Mouse (Mus musculus) heart, adult 2 months (tissue): ENCODE results near the gene Vwa2. TPM values are rescaled to one million over a fixed set of nuclear protein-coding genes. Genes with fewer than 3 reads are reported as not detected.

ENCODE experiments used
- DNase-seq, 2 experiments: peaks; one replicate each; pipeline ENCODE4 v3.0.0; 2021
- H3K27ac ChIP-seq: fragments of 200-600 bp; 2 replicates; pipeline ENCODE4 v1.8.1; 2022
- H3K27me3 ChIP-seq: fragments of 200-500 bp; 2 replicates; pipeline ENCODE4 v1.6.1; 2012; ENCODE audit warnings: mild to moderate bottlenecking, low read length, inconsistent platforms, mixed read lengths; ENCODE audit not compliant: control insufficient read depth, insufficient read depth
- H3K36me3 ChIP-seq: fragments of 200-500 bp; 2 replicates; pipeline ENCODE4 v1.6.1; 2012; ENCODE audit warnings: low read length, inconsistent platforms; ENCODE audit not compliant: control insufficient read depth, insufficient read depth
- H3K4me1 ChIP-seq: fragments of 200-500 bp; 2 replicates; pipeline ENCODE4 v1.6.1; 2011; ENCODE audit warnings: low read length; ENCODE audit not compliant: control insufficient read depth, insufficient read depth
- H3K4me3 ChIP-seq: fragments of 200-600 bp; 2 replicates; pipeline ENCODE4 v1.8.1; 2022
- H3K79me2 ChIP-seq: fragments of 200-500 bp; replicated peaks from 2 replicates; pipeline ENCODE4 v1.6.1; 2012; ENCODE audit warnings: mild to moderate bottlenecking, inconsistent platforms, low read length, moderate library complexity, mixed read lengths; ENCODE audit not compliant: control insufficient read depth, insufficient read depth
- H3K9ac ChIP-seq: fragments of 200-500 bp; 2 replicates; pipeline ENCODE4 v1.6.1; 2012; ENCODE audit warnings: low read depth, mild to moderate bottlenecking, control low read depth, inconsistent platforms, low read length, mixed read lengths
- CTCF ChIP-seq: fragments of 200-600 bp; IDR thresholded peaks from 2 replicates; pipeline ENCODE4 v1.8.1; 2022; ENCODE audit warnings: antibody characterized with exemption, mild to moderate bottlenecking, moderate library complexity
- EP300 ChIP-seq: fragments of 200-500 bp; IDR thresholded peaks from 2 replicates; pipeline ENCODE4 v1.6.1; 2011; ENCODE audit warnings: low read depth, low read length, control low read depth; ENCODE audit not compliant: insufficient read depth
- POLR2A ChIP-seq: fragments of 200-500 bp; IDR thresholded peaks from 2 replicates; pipeline ENCODE4 v1.6.1; 2011; ENCODE audit warnings: mild to moderate bottlenecking, low read depth, low read length, control low read depth; ENCODE audit not compliant: insufficient read depth
- WGBS: fragments of 180-500 bp; shearing (Covaris S2); methylation state at CpG from one replicate; pipeline ENCODE4 v1.1.7; 2018; 5-methylcytosine and 5-hydroxymethylcytosine counted together
- intact Hi-C: fragments of 180-260 bp; cut with DNase I; formaldehyde crosslinking; loops from one replicate; pipeline ENCODE4 v1.15.1; 2025
- polyA plus RNA-seq: library from polyadenylated mRNA; depleted of rRNA; stranded (reverse); fragments of >200 nt; gene quantifications from 2 replicates; pipeline ENCODE4 v1.2.3, GENCODE M21; 2012
- total RNA-seq, 2 experiments: library from RNA; stranded (reverse); gene quantifications; 2 replicates each; pipeline ENCODE4 v1.2.3; 2021

Vwa2 gene
- total and polyA plus RNA-seq, 3 experiments: not detected

DNA sequence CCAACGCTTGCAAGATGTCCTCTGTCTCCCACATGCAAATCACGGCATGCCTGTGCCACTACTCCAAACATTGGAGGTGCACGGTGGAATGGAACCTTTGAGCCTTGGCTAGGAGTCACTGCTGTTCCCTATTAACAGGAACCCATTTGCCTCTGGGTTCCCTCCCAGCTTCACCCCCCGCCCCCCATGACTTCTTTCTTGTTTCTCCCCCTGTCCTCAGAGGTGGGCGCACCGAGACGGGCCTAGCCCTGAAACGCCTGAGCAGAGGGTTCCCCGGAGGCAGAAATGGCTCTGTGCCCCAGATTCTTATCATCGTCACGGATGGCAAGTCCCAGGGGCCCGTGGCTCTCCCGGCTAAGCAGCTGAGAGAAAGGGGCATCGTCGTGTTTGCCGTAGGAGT is 23.6 kb downstream of the Vwa2 start:
- H3K79me2 ChIP-seq: no peaks in the 10 kb centered on the region
- WGBS: 84% methylated on average over 16 of the region's 16 CpGs

DNA sequence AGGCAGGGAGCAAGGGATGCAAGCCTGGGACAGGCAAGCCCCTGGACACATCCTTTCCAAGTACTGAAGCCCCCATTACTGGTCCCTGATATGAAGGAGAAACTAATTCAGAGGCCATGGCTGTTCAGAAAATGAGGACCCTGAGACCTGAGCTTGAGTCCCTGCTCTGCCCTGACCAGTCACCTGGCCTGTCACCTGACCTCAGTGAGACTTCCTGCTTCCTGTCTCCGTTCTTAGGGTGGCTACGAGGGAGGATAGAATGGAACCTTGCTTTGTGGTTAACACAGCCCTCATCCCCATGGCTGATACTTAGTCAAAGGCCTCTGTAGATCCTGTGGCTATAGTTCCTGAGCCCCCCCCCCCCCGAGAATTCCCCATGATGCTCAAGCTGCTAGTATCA is 30.0 kb downstream of the Vwa2 start:
- no peak overlapping the region for H3K9ac ChIP-seq
- TF ChIP-seq POLR2A (no peak), EP300 (no peak), CTCF (no peak)
- DNase-seq: no peak
- intact Hi-C loops: no loop called here
- H3K4me3 ChIP-seq: no peak overlapping the region
- no peaks in the 10 kb centered on the region for H3K4me1 ChIP-seq
- H3K27ac ChIP-seq: no peak overlapping the region
- no peaks in the 10 kb centered on the region for H3K79me2 ChIP-seq
- H3K27me3 ChIP-seq: no peaks in the 10 kb centered on the region
- no peaks in the 10 kb centered on the region for H3K36me3 ChIP-seq
- WGBS: 50% methylated on average over 3 of the region's 3 CpGs

More for the DNA sequence above, 23.6 kb downstream of the Vwa2 start:
- Histone ChIP-seq H3K4me3 (no peak overlapping the region), H3K4me1 (no peaks in the 10 kb centered on the region), H3K27me3 (no peaks in the 10 kb centered on the region), H3K9ac (no peak overlapping the region), H3K36me3 (no peaks in the 10 kb centered on the region), H3K27ac (no peak overlapping the region)
- TF ChIP-seq EP300 (no peak), CTCF (no peak), POLR2A (no peak)
- intact Hi-C loops: no loop called here
- DNase-seq: no peak

DNA sequence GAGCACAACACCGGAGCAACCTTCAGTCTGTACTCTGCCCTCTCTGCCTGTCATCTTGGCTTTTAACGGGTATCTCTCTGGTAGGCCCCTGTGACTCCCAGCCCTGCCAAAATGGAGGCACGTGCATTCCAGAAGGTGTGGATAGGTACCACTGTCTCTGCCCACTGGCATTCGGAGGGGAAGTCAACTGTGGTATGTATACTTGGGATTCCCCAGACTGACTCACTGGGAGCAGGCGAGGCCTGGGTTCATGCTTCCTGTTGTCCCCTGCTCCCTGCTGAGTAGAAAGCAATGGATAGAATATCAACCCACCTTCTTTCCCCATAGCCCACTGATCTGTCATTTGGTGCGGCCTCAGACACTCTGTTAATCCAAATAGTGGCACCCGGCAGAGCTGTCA is 31.3 kb downstream of the Vwa2 start:
- H3K9ac ChIP-seq: no peak overlapping the region
- intact Hi-C loops: loop anchor here (5.0 kb wide), 3 partner anchors 93 to 483 kb away; no protein-coding TSS in a partner anchor
- H3K79me2 ChIP-seq: no peaks in the 10 kb centered on the region
- WGBS: 80% methylated on average over 7 of the region's 7 CpGs
- no peak overlapping the region for H3K27ac ChIP-seq
- H3K4me3 ChIP-seq: no peak overlapping the region
- no peak for DNase-seq
- H3K4me1 ChIP-seq: no peaks in the 10 kb centered on the region
- no peaks in the 10 kb centered on the region for H3K36me3 ChIP-seq
- no peaks in the 10 kb centered on the region for H3K27me3 ChIP-seq
- TF ChIP-seq CTCF (no peak), POLR2A (no peak)

DNA sequence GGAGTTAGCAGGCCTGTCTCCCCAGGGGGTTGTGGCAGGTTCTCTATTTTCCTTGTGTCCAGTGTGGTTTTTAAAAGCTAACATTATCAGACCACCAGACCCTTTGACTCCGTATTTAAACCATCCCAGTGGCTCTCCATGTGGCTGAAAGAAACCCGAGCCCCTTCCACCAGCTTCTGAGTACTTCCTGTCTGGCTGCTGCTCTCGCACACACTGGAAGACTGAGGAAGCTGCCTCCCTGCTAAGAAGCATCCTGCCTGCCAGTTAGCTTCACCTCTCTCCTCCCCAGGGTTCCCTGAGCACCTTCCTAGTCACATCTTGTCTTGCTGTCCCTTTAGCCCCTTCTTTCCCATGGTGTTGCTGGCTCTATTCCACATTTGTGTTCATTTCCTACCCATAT is 33.8 kb downstream of the Vwa2 start:
- H3K4me1 ChIP-seq: no peaks in the 10 kb centered on the region
- no peaks in the 10 kb centered on the region for H3K36me3 ChIP-seq
- TF ChIP-seq CTCF: no peak
- no peak for TF ChIP-seq EP300
- TF ChIP-seq POLR2A: no peak
- H3K79me2 ChIP-seq: no peaks in the 10 kb centered on the region
- no peaks in the 10 kb centered on the region for H3K27me3 ChIP-seq
- no peak overlapping the region for H3K9ac ChIP-seq
- WGBS: 35% methylated on average over 3 of the region's 3 CpGs
- intact Hi-C loops: loop anchor here (5.0 kb wide), 3 partner anchors 96 to 486 kb away; no protein-coding TSS in a partner anchor
- no peak overlapping the region for H3K27ac ChIP-seq
- no peak overlapping the region for H3K4me3 ChIP-seq
- DNase-seq: no peak

DNA sequence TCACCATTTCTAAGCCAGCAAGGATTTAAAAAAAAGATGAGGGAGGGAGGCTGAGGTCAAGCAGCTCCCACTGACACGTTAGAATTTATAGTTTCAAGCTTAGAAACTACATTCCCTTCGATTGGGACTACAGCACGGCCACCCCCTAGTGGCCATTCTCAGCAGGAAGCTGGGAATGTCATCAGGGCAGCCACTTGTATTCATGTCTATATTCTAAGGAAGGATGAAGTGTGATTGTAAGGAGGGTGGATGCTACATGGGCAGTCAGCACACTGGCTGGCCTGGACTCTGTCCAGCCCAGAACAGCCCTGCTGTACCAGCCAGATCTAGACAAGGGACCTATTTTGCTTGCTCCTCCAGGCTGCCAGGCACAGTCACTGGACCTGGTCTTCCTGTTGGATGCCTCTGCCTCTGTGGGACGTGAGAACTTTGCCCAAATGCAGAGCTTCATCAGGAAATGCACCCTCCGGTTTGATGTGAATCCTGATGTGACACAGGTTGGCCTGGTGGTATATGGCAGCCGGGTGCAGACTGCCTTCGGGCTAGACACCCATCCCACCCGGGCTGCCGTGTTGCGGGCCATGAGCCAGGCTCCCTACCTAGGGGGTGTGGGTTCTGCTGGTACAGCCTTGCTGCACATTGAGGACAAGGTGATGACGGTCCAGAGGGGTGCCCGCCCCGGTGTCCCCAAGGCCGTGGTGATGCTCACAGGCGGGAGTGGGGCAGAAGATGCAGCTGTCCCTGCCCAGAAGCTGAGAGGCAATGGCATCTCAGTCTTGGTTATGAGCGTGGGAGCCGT is 34.6 kb downstream of the Vwa2 start:
- H3K9ac ChIP-seq: no peak overlapping the region
- no peaks in the 10 kb centered on the region for H3K36me3 ChIP-seq
- no peaks in the 10 kb centered on the region for H3K27me3 ChIP-seq
- 0 out of 2 replicates have a peak, but pooled peaks have one; percentile 15 for TF ChIP-seq EP300
- no peak for TF ChIP-seq POLR2A
- TF ChIP-seq CTCF: peak; percentile 82
- H3K4me3 ChIP-seq: no peak overlapping the region
- peak in 1 of 2 experiments; percentile 36 for DNase-seq
- intact Hi-C loops: loop anchor here (5.0 kb wide), 3 partner anchors 96 to 486 kb away; no protein-coding TSS in a partner anchor
- H3K79me2 ChIP-seq: no peaks in the 10 kb centered on the region
- no peak overlapping the region for H3K27ac ChIP-seq
- H3K4me1 ChIP-seq: no peaks in the 10 kb centered on the region
- 68% methylated on average over 17 of the region's 17 CpGs for WGBS

DNA sequence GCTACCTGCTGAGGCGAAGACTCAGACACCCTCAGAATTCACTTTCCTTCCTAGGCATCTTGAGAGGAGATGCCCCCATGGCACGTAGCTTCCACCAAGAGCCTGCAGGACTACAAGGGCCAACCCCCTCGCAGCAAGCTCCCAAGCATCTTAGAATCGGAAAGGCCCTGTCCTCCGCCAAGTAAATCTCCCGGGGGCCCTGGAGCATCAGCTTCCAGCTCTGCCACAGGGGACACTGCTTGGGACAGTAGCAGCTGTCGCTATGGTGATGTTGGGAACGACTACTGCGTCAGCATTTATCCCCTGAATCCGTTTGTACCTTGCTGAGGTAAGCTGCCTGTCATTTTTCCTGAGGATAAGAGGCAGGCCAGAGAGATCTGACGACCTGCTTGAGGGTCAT is 36.5 kb downstream of the Vwa2 start:
- H3K4me1 ChIP-seq: no peaks in the 10 kb centered on the region
- intact Hi-C loops: no loop called here
- H3K27me3 ChIP-seq: no peaks in the 10 kb centered on the region
- H3K79me2 ChIP-seq: no peaks in the 10 kb centered on the region
- H3K9ac ChIP-seq: no peak overlapping the region
- WGBS: 54% methylated on average over 11 of the region's 11 CpGs
- H3K36me3 ChIP-seq: no peaks in the 10 kb centered on the region
- peak in 1 of 2 experiments; percentile 31 for DNase-seq
- H3K27ac ChIP-seq: no peak overlapping the region
- TF ChIP-seq CTCF: no peak
- TF ChIP-seq EP300: no peak
- TF ChIP-seq POLR2A: no peak
- no peak overlapping the region for H3K4me3 ChIP-seq
